Mouse (Mus musculus) megakaryocyte progenitor cell, adult 5-6 weeks (primary cell): ENCODE measurements around the gene Tmem175. TPM values are rescaled to one million over a fixed set of nuclear protein-coding genes. Genes with fewer than 3 reads are reported as not detected.
A peak's percentile ranks its signal among the peaks of the same experiment; 100 is the strongest.

ENCODE experiments used
- ATAC-seq: replicated peaks from 2 replicates; pipeline ENCODE4 v1.8.0; 2016; ENCODE audit warnings: mild to moderate bottlenecking, moderate TSS enrichment, inconsistent platforms; ENCODE audit not compliant: poor library complexity
- total RNA-seq, 2 experiments: library from RNA; stranded (forward) in 1 of 2; stranded (reverse) in 1 of 2; fragments of 157-497, 149-512 nt in 1 of 2; fragments of 200-1000 nt in 1 of 2; gene quantifications; 2 replicates each; pipeline versions ENCODE4 v1.2.3 to v1.2.4; 2015 to 2017

The Tmem175 gene
- total RNA-seq, 2 experiments from 2014 or later: 13.8 to 28.7 TPM

GRCm38 (mm10) chr5:108676772-108677498 is 47.4 kb downstream of the Tmem175 start:
- peak; percentile 62 for ATAC-seq

GRCm38 (mm10) chr5:108677605-108678295 is 48.2 kb downstream of the Tmem175 start:
- peak; percentile 27 for ATAC-seq

DNA sequence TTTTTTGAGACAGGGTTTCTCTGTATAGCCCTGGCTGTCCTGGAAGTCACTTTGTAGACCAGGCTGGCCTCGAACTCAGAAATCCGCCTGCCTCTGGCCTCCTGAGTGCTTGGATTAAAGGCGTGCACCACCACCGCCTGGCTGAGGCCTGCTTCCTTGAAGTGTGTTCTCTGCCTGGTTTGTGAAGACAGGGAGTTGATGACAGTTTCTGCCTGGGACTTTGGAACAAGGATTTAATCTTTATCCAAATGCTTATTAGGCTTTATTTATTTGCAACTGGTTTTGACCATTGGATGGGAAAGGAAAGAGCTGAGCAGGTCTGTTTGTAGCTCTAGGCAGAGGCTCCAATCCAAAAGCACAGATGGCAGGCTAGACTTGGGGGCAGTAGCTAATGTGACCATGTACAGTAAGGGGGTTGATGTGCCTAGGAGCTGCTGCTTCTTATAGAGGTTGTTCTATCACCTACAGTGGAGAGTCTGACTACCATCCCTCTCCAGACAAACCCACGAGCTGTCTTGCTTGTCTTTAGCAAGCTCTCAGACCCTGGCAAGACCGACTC is 48.8 kb downstream of the Tmem175 start:
- no peak for ATAC-seq

- ATAC-seq: 0 out of 2 replicates have a peak, but pooled peaks have one; percentile 14
Observed at GRCm38 (mm10) chr5:108679909-108680308, 50.3 kb downstream of the Tmem175 start.

DNA sequence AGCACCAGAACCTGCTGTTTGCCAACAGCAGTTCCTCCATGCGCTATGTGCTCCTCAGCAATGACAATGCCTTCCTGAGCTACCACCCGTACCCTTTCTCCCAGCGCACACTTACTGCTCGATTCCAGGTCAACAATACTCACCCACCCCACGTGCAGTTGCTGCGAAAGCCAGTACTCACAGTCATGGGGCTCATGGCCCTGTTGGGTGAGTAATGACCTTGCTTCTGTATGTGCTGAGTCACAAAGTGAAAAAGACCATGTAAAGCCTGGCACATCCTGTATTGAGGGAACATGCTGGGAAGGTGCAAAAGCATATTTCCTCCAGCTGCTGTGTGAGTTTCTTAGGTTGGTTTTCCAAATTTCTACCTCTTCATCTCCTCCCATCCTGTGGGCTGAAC is 51.3 kb downstream of the Tmem175 start:
- ATAC-seq: no peak

DNA sequence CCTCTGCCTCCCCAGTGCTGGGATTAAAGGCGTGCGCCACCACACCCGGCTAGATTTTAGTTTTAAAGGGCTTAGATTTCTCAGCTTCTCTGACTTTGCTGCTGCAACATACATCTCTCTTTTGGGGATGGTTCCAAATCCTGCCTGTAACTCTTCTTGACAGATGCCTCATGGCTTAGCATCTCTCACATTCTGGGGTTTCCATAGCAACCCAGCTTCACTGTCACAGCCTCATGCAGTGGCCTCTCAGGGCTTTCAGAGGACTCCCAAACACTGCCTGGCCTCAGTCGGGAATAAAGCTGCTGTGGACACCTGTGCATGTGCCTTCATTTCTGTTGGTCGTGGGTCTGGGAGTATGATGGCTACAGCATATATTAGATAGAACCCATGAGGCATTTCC is 59.5 kb downstream of the Tmem175 start:
- no peak for ATAC-seq

DNA sequence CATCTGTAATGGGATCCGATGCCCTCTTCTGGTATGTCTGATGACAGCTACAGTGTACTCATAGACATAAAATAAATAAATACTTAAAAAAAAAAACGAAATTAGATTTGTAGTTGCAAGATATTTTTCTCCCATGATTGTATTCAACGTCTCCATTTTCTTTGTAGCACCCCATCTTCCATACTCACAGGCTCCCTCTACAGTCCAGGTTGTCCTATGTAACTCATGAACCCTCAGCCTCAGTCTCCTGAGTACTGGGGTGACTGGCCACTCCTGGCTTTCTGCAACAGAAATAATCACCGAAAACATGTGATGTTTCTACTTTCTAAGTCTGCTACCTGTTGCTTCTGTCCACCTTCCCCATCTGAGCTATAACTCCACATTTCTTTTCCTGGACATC is 61.6 kb downstream of the Tmem175 start:
- ATAC-seq: peak; percentile 37

DNA sequence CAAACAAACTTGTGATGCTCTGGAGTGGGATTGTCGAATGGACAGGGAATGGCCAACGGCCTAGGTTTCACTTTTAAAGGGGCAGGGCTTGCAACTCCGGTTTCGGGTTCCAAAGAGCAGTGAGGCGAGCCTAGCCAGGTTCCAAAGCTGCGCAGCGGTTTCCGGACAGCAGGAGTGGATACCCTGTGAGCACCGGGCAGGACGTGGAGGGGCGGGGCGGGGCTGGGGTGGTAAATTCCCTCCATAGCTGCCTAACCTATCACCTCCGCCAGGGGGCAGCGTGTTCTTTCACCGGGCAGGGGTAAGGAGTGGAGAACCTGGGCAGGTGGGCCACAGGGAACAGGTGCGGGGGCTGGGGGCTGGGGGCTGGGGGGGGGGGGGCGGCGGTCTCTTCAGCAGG is 62.7 kb downstream of the Tmem175 start, which contains the start of gene Fgfrl1:
Fgfrl1 (plus strand) TSS at position 112 of the 400 bp plus-strand sequence.
- ATAC-seq: peak; percentile 41

DNA sequence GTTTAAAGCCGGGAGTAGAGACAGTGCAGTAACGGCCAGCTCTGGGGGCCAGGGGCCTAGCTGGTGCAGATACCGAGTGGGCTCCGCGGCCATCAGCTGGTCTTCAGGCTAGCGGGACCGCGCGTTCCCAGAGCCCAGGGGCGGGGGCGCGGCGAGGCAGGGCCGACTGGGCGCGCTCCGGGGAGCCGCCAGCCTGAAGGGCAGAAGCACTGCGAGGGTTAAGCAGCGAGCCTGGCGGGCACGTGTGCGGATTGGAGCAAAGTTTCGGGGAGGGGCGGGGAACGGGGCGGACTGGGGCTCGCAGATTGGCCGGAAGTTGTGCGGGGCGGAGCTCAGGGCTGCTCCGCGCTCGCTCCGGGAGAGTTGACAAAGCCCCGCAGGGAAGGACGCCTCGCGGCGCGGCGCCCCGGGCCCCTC is 64.3 kb downstream of the Tmem175 start:
- peak; percentile 77 for ATAC-seq

- peak; percentile 45 for ATAC-seq
Observed at GRCm38 (mm10) chr5:108694352-108695261, 65.0 kb downstream of the Tmem175 start.

- no peak for ATAC-seq
Observed at GRCm38 (mm10) chr5:108695861-108696260, 66.3 kb downstream of the Tmem175 start.

GRCm38 (mm10) chr5:108696542-108696941 is 67.0 kb downstream of the Tmem175 start:
- ATAC-seq: no peak

DNA sequence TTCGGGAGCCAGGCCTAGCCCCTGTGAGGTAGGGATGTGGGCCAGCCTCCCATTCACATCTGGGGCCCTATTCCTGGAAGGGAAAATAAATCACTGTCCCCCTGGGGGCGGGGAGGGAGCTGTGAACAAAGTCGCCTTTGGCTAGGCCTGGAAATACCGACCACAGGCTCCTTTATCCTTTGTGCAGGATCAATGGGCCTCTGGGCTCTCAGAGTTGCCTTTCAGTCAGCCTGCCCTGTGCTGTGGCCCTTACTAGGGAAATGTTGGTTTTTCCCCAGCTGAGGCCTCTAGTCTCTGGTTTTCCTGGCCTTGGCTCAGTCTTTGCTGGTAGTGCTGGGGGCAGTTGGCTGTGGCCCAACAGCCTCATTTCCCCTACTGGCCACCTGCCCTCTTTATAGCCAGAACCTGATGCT is 67.8 kb downstream of the Tmem175 start:
- ATAC-seq: no peak

Other genes starting within 250 kb of the Tmem175 start
- gene Pde6b, start 241.4 kb upstream of the Tmem175 start, total RNA-seq (2015): not detected in 2 replicates
- not detected in 2 replicates for gene Pde6b, start 241.4 kb upstream of the Tmem175 start, total RNA-seq (2017)
- 245 and 275 TPM in 2 replicates for gene Atp5k, start 195.3 kb upstream of the Tmem175 start, total RNA-seq (2015)
- gene Atp5k, start 195.3 kb upstream of the Tmem175 start, total RNA-seq (2017): 222 and 254 TPM in 2 replicates
- gene Mfsd7a, start 180.9 kb upstream of the Tmem175 start, total RNA-seq (2015): 0.59 and 1.6 TPM in 2 replicates
- gene Mfsd7a, start 180.9 kb upstream of the Tmem175 start, total RNA-seq (2017): 1.1 and 1.2 TPM in 2 replicates
- gene Pcgf3, start 168.5 kb upstream of the Tmem175 start, total RNA-seq (2015): 15.8 and 21.1 TPM in 2 replicates
- 7.6 and 10.6 TPM in 2 replicates for gene Pcgf3, start 168.5 kb upstream of the Tmem175 start, total RNA-seq (2017)
- 0.07 TPM in 1 of 2 replicates, not detected in the other for gene Cplx1, start 79.7 kb upstream of the Tmem175 start, total RNA-seq (2015)
- gene Cplx1, start 79.7 kb upstream of the Tmem175 start, total RNA-seq (2017): not detected in 2 replicates
- 69.6 and 74.6 TPM in 2 replicates for gene Gak, start within 50 bp of the Tmem175 start, total RNA-seq (2015)
- gene Gak, start within 50 bp of the Tmem175 start, total RNA-seq (2017): 89.9 and 120 TPM in 2 replicates
- gene Idua, start 30.6 kb downstream of the Tmem175 start, total RNA-seq (2015): 15.6 and 18.5 TPM in 2 replicates
- 3.1 and 7.3 TPM in 2 replicates for gene Idua, start 30.6 kb downstream of the Tmem175 start, total RNA-seq (2017)
- 4.2 and 4.8 TPM in 2 replicates for gene Dgkq, start 39.9 kb downstream of the Tmem175 start, total RNA-seq (2015)
- 4.2 and 8.2 TPM in 2 replicates for gene Dgkq, start 39.9 kb downstream of the Tmem175 start, total RNA-seq (2017)
- gene Slc26a1, start 45.8 kb downstream of the Tmem175 start, total RNA-seq (2015): 2.0 and 2.1 TPM in 2 replicates
- gene Slc26a1, start 45.8 kb downstream of the Tmem175 start, total RNA-seq (2017): 0.75 and 1.5 TPM in 2 replicates
- gene Fgfrl1, start 62.6 kb downstream of the Tmem175 start, total RNA-seq (2015): 1.7 TPM in 2 replicates
- 2.3 and 2.7 TPM in 2 replicates for gene Fgfrl1, start 62.6 kb downstream of the Tmem175 start, total RNA-seq (2017)
- gene Rnf212, start 145.2 kb downstream of the Tmem175 start, total RNA-seq (2015): not detected in 2 replicates
- 0.79 TPM in 1 of 2 replicates, not detected in the other for gene Rnf212, start 145.2 kb downstream of the Tmem175 start, total RNA-seq (2017)
- gene Tmed11, start 165.6 kb downstream of the Tmem175 start, total RNA-seq (2015): not detected in 2 replicates
- not detected in 2 replicates for gene Tmed11, start 165.6 kb downstream of the Tmem175 start, total RNA-seq (2017)
- not detected in 2 replicates for gene Vmn2r8, start 179.1 kb downstream of the Tmem175 start, total RNA-seq (2015)
- not detected in 2 replicates for gene Vmn2r8, start 179.1 kb downstream of the Tmem175 start, total RNA-seq (2017)
- not detected in 2 replicates for gene Vmn2r9, start 222.8 kb downstream of the Tmem175 start, total RNA-seq (2015)
- gene Vmn2r9, start 222.8 kb downstream of the Tmem175 start, total RNA-seq (2017): not detected in 2 replicates